Mouse (Mus musculus): ENCODE measurements around the gene 4933430I17Rik. TPM values are rescaled to one million over a fixed set of nuclear protein-coding genes. Genes with fewer than 3 reads are reported as not detected.

Gene 4933430I17Rik
- polyA plus RNA-seq, 2 experiments from 2014 or later: 0.25 to 0.62 TPM

DNA sequence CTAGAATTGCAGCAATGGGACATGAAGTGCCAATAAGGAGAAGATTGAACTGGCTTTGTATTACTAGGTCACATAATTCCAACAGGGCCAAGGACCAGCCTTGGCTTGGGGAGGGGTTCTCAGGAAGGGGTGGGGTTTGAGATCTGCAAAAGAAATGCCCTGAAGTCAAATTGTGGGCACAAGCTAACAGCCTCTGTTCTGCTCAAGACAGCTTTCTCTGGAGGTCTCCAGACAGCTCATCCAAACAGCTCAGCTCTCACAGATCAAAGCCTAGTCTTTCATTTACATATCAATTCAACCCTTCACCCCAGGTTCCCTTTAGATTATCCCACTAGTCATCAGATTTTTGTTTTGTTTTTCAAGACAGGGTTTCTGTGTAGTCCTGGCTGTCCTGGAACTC, 19.6 kb downstream of the 4933430I17Rik start:
- ATAC-seq: no peak

DNA sequence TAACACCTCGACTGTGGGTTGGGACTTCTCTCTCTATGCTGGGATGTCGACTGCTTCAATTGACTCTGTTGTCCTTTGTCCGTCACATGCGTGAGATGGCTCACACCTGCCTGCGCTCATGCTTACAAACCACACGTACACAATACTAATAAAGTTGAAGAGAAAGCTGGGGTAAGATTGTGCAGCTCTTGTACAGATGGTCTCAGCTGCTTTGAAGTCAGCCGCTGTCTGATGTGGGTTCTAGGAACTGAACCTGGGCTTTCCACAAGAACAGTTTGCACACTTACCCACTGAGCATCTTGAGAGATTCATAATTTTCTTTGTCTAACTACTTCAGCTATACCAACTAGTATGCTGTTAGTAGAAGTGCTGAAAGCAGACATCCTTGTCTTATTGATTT, 26.8 kb downstream of the 4933430I17Rik start:
- peak; percentile 36 for ATAC-seq

DNA sequence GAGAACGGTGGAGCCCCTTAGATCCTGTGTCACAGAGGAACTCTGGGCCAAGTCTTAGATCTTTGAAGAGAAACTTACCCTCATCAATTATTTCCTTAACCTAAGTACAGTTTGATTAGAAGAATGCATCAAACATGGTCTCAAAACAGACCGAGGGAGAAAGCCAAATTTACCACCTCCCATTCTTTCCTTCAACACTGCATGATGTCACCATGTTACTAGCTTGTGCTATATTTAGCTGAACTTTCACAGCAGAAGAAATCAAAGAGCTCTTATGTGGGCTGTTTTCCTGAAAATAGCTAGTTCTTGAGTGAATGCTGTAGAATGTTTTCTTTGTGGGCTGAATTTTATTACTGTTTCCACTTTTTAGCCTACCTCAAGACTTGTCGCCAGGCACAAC, 32.3 kb downstream of the 4933430I17Rik start:
- ATAC-seq: no peak

DNA sequence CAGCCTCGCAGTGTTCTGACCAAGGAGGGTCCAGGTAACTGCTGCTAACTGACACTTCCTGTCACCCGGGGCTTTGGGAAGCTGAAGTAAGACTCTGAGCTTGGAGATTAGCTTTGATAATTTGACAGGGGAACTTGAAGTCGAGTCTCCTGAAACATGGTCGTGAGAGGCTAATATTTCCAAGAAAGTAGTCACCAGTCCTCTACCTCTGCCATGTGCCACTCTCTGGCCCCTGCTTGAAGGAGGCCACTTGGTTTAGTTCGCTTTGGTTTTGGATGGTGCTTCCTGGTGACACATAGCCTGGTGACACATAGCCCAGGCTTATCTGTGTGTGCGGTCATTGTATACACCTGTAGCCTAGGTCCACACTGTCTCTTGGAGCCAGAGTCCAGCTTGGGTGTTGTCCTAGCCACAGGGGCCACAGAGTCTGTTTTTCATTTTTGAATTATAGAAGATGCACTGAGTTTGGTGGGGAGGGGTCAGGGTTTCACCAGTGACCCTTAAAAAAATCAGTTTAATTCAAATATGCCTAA, 34.7 kb downstream of the 4933430I17Rik start, which contains the start of gene Rgs3:
TSS of gene Rgs3 (plus strand) at position 51 of the 533 bp plus-strand sequence.
- ATAC-seq: no peak

DNA sequence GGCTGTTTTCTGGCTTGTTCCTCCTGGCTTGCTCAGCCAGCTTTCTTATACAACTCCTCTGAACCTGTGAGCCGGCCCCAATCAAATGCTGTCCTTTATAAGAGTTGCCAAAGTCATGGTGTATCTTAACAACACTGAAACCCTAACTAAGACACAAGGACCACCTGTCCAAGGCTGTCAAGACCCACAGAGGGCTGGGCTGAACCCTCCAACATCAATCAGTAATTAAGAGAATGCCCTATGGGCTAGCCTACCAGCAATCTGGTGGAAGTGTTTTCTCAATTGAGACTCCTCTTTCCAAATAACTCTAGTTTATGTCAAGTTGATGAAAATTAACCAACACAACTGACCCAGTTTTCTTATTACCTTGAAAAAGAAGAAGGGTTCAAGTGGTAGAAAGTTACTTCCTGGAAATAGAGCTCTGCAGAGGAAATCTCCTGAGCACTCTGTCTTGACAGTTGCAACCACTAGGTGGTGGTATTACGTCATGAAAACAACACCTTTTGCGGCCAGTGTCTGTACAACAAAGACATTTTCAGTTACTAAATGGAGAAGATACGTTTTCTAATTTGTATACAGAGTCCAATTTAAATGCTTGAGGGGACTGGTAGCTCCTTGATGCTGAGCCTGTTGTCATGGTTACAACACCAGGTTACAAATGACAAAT, 35.9 kb downstream of the 4933430I17Rik start:
- peak; percentile 80 for ATAC-seq

DNA sequence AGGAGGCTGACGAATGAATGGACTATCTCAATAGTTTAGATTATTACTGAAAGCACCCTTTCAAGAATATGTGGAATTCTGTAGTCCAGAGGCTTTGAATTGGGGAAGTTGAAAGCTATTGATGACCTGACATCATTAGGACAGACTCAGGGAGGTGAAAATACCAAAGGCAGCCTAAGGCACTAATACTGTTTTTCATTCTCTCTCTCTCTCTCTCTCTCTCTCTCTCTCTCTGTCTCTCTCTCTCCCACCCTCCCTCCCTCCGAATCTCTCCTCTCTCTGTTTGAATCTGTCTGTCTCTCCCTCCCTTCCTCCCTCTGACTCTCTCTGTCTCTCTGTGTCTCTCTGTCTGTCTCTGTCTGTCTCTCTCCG, 36.4 kb downstream of the 4933430I17Rik start:
- no peak for ATAC-seq

DNA sequence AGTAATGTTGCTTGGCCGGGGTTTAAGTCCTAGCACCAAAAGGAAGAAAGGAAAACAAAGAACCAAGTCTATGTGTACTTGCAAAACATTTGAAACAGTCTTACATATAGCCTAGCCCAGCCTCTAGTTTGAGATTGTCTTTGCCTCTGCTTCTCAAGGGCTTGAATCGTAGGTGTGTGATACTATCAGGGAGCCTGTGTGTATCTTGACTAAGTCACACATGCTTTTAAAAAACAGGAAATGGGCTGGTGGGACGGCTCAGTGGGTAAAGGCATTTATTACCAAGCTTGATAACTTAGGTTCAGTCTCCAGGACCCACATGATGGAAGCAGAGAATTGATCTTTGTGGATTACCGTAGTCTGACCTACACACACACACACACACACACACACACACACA, 36.8 kb downstream of the 4933430I17Rik start:
- ATAC-seq: peak; percentile 72

DNA sequence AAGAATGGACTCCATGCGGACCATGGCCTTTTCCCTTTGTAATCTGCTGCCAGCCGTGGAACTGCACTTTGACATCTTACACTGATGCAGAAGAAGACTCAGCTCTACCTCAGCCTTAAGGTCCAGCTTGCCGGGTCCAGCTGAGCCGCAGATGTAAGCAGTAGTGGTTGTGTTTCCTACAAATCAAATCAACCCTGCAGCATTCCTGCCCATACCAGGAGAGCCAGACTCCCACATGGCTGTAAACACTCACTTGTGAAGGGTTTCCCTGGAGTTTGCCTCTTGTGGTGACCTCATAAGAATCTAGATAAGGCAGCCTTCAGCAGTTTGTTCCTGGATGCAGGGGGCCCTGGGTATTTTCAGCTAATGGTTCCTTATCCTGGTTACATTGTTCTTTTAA, 41.4 kb downstream of the 4933430I17Rik start:
- ATAC-seq: no peak

DNA sequence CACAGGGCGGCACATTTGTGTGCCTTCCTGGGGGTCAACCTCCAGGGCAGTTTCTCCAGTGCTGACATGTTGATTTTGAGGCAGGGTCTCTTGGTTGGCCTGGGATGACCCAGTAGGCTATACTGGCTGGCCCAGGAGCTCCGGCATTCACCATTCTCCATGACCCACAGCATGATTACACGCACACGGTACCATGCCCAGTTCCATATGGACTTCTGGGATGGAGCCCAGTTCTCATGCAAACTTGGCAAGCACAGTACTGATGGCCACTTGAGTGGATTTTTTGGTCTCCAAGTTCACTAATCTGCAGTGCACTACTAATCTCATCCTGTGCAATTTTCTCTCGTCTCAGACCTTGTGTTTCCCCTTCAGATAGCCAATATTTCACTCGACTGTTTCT, 42.5 kb downstream of the 4933430I17Rik start:
- ATAC-seq: no peak

DNA sequence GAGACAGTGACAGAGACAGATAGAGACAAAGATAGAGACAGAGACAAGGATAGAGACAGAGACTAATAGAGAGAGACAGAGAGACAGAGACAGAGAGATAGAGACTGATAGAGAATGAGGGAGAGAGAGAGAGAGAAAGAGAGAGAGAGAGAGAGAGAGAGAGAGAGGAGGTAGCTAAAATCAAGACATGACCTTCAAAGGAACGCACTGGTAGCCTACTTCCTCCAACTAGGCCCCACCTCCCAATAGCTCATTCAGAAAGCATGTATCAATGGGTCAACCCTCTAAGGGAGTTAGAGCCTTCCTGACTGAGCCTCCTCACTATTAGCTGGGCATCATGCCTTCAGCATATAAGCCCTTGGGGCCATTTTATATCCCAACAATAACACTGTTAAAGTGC, 43.2 kb downstream of the 4933430I17Rik start:
- ATAC-seq: peak; percentile 46

DNA sequence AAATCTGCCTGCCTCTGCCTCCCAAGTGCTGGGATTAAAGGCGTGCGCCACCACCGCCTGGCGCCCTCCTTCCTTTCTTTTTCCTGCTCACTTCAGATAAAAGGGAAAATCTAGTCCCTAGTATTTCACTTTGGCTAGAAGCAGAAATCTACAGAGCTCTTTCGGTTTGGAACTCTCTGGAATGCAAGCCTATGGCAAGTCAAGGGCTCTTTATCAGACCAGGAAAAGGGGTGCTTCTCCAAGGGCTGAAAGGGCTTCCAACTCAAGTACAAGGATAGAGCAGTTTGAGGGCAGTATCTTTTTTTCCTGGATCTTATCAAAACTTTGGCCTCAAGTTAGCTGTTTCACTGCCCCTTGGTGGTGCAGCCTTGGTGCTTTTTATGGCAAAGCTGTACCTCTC, 44.4 kb downstream of the 4933430I17Rik start:
- ATAC-seq: no peak

DNA sequence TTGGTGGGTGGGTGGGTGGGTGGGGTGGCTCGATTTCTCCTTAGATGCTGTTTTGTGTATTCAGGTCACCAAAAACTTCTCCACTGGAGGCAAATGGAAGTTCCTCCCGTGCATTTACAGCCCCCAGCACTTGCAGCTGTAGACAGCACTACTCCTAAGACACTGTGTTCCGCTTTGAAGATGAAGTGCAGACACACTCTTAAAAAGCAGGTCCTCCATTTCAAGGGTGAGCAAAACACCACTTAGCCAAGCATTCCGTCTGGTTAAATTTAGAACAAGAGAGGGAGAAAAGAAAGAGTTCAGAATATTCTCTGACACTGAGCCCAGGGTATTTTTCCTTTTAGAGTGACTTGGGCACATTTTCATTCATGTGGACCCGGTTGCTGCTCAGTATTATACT, 44.9 kb downstream of the 4933430I17Rik start:
- ATAC-seq: no peak

DNA sequence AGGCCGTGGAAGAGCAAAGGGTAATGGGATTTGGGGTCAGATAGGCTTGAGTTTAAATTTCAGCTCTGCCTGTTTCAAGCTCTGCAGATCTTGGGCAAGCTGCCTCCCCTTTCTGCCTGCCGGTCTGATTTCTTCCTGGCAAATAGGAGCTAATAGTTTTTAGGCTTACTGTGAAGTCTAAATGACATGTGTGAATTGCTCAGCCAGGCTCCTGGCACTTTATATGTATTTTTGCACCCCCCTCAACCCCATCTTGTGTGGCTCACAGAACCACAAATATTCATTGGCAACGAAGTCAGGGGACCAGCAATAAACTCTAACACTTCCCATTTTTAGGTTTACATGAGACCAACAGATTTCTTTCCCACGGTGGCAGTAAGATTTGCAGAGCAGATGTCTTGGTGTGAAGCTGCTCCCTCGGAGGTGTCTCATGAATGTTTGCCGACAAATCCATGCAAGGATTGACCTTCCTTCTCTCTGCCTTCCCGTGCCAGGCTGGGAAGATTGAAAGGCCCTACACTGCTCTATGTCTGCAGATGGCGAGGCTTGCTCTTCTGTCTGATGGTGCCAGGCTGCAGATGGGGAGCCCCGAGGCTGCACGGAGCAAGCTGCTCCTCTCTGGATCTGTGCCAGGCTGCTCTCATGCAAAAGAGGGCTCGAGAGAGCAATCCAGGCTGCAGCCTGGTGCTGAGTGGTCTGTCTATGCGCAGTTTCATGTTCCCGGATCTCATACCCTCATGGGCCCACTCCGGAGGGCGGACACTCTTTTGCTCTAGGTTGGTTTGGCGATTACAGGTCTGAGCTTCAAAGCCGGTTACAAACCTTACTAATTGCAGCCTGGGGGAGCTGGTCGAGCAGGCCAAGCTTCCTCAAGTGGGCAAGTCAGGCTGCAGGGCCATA, 57.4 kb downstream of the 4933430I17Rik start:
- peak; percentile 2 for ATAC-seq

DNA sequence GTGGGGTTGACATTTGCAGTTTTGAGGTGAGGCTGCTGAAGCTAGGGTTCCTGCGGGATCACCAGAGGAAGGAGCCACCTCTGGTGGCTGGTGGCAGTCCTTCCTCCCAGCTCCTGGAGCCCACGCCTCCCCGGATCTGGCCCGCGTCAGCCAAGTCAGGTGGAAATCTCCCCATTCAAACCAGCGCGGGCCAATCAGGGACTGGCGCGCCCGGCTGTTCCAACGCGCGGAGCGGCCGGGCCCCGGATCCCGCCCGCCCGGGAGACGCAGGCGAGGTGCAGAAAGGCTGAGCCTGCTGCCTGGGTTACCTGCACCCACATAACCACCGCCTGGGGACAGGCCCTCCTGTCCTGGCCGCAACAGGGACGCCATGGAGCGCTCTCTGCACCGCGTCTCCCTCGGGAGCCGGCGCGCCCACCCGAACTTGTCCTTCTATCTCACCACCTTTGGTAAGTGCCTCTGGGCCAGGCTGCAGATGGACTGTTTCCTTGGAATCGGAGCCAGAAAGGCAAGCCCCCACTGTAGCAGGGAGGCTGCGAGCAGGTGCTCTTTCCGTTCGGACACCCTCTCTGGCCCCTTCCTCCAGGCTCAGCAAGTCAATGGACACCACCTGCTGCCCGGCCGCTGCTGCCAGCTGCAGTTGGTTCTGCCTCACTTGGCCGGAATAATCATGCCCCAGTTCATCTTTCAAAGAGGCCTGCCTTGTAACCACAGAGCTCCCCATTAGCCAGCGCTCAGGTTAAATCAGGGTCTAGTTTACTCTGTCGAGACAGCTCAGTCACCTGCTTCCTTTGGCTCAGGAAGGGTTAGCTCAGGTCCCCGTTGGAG, 58.3 kb downstream of the 4933430I17Rik start:
- peak; percentile 81 for ATAC-seq

DNA sequence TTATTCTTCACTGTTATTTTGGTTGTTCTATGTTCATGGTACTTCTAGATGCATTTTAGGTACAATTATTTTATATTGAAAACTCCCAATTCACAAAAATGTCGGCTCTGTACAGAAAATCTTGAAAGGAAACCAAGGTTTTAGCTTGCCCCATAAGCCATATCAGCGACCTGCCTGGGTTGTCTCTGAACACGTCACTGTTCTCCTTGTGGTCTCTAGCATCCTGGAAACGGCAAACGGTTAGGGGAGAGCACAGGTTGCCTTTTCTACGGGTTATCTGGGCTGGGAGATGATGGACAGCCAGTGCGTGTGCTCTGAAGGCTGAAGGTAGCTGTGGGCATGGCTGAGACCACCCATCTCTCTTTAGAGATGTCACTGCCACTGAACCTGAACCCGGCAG, 61.9 kb downstream of the 4933430I17Rik start:
- peak; percentile 57 for ATAC-seq

DNA sequence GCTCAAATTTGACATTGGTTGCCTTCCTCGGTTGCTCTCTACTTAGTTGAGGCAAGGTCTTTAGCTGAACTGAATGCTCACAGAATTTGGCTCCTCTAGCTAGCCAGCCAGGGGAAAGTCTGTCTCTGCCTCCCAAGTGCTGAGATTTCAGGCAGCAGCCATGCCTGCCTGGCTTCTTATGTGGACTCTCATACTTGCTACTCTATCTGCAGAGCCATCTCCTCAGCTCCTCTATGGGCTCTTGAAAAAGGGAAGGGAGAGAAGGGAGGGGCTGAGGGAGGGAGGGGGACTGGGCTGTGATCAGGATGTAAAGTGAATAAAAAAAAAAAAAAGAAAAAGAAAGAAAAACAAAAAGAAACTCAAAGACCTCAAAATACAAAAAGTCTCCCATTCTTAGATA, 65.7 kb downstream of the 4933430I17Rik start:
- no peak for ATAC-seq

DNA sequence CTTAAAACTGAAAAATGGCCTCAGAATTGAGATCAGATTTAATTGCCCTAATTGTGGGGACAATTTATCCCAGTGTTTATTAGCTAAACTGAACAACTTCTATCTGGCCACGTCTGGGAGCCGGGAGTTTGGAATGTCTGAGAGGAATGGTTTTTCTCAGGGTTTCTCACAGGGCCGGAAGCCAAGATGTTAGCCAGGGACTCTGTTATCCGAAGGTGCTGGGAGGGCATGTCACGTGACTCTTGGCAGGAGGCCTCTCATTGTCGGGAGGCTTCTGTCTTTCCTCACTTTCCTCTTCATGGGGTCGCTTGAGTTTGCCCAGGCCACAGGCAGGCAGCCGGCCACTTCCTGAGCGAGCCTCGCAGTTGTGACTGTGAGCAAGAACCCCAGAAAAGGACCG, 66.2 kb downstream of the 4933430I17Rik start:
- ATAC-seq: no peak

DNA sequence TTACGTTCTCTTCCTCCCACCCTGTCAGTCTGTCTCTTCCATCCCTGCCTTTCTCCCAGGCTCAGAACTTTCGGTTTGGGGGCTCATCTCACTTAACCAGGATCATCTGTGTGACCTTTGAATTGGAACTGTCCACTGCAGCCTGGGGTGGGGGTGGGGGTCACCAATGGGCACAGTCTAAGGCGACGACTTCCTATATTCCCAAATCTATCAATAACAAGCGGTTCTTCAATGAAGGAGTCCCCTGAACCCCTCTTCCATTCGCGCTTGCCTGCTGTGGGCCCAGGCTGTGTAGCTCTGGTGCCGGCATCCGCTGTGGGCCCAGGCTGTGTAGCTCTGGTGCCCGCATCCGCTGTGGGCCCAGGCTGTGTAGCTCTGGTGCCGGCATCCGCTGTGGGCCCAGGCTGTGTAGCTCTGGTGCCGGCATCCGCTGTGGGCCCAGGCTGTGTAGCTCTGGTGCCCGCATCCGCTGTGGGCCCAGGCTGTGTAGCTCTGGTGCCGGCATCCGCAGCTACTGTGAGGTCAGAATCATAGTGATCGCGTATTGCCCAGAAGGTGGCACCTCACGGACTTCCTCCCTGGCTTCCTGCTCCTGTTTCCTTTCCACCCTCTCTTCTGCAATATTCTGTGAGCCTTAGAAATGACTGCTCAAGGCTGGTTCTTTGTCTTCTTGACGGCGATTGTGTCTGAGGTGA, 68.5 kb downstream of the 4933430I17Rik start:
- ATAC-seq: peak; percentile 95

DNA sequence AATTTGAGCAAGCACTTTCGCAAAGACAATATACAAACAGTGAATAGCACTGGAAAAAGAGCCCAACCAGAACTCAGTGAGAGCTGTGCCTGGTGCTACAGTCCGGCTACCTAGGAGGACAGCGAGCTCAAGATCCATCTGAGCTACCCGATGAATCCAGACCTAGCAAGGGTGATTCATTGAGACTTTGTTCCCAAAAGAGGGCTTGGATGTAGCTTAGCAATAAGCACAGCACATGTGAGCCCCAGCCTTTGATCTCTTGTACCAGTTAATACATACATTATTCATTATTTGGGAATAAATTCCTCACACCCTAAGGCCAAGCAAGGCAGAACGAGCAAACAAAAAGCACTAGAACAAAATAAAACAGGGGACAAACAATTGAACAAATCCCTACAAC, 69.3 kb downstream of the 4933430I17Rik start:
- ATAC-seq: no peak

DNA sequence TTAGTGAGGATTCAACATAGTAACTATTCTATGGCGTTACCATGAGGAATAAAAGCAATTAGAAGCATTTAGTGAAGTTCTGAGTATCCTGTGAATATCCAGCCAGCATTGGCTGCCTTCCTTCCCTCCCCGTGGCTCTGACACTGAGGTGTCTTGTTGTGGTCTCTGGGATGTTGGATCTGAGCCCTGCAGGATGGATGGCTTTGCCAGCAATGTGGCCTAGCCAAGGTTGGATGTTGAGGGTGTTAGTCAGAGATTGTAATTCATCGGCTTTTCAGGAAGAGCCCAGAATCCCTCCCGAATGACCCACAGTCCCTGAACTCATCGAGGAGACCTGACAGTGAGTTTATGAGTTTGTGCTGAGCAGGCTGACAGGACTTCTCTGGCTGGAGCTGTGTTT, 70.9 kb downstream of the 4933430I17Rik start:
- no peak for ATAC-seq
